Mouse (Mus musculus) hematopoietic multipotent progenitor cell, adult 10-12 weeks (in vitro differentiated cells): Measurements from ENCODE around the gene Gprc5b. TPM values are rescaled to one million over a fixed set of nuclear protein-coding genes. Genes with fewer than 3 reads are reported as not detected.

ENCODE experiments used
- polyA plus RNA-seq: library from polyadenylated mRNA; stranded (reverse); fragments of >175 nt; gene quantifications from 2 replicates; pipeline ENCODE4 v1.2.3, GENCODE M21; 2012; ENCODE audit warnings: low replicate concordance

Gprc5b gene
- 0.16 and 0.81 TPM in 2 replicates for polyA plus RNA-seq

DNA sequence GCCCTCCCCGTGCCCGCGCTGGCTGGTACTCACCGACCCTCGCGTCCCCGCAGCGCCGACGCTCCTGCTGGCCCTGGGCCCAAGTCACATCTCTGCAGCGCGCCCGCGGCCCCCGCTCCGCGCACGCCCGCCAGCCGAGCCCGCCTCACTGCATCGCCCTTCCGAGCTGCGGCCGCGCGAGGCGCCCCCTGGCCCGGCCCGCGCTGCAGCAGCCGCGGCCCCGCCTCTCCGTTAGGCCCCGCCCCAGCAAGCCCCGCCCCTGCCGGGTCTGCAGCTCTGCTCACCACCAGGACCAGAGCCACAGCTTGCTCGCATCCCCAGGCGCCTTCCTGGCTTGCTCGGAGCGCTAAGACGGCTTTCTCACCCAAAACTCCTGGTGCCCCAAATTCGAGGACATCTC, at the start of gene Gprc5b:
Gprc5b (minus strand) TSS at position 205 of the 400 bp plus-strand sequence.

Other genes with a start within 250 kb of the Gprc5b start
- 0.15 and 0.17 TPM in 2 replicates for gene Iqck, start 139.5 kb downstream of the Gprc5b start, polyA plus RNA-seq
- 3.2 and 8.5 TPM in 2 replicates for gene Knop1, start 139.0 kb downstream of the Gprc5b start, polyA plus RNA-seq
- gene Gpr139, start 189.4 kb upstream of the Gprc5b start, polyA plus RNA-seq, result not detected in 2 replicates